Mouse (Mus musculus) liver, adult 2 months (tissue): ENCODE results near the gene Olfr1428.

Source experiments
- CTCF ChIP-seq: fragments of 200-500 bp; IDR thresholded peaks from 2 replicates; pipeline ENCODE4 v1.5.1; 2011; ENCODE audit warnings: low read depth, low read length, control low read depth
- POLR2A ChIP-seq: fragments of 200-500 bp; IDR thresholded peaks from 2 replicates; pipeline ENCODE4 v1.6.1; 2011; ENCODE audit warnings: low read length, control low read depth; ENCODE audit not compliant: insufficient read depth; ENCODE audit errors: extremely low read depth

DNA sequence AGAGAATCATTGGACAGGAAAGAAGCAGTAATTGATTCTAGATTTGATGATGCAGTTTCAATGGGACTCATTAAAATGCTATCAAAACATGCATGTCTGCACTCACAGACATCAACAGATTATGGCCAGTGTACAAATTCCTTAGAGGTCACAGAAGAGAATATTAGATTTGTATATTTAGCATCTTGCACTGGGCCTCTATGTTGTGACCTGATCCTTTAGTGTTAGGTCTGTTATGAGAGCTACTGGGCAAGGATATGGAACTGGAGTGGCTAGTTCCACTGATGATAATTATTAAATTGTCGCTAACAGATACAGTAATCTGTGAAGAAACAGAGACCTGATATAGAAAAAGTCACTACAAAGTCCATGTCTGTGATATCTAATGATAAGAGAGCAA lies 23.8 kb downstream of the Olfr1428 start, which contains the start of gene Olfr1426:
- TF ChIP-seq CTCF: no peak
- no peak for TF ChIP-seq POLR2A
